Mouse (Mus musculus): Measurements from ENCODE around the gene Klc4.

GRCm38 (mm10) chr17:46647279-46647678, 1.5 kb upstream of the Klc4 start:
- TF ChIP-seq EP300 (IDR thresholded peaks at IDR 0.05; ENCODE audit: low read depth), result no peak
- TF ChIP-seq CTCF (IDR thresholded peaks at IDR 0.05; ENCODE audit: low read depth), result no peak
